Mouse (Mus musculus): Measurements from ENCODE around the gene Ptma.

DNA sequence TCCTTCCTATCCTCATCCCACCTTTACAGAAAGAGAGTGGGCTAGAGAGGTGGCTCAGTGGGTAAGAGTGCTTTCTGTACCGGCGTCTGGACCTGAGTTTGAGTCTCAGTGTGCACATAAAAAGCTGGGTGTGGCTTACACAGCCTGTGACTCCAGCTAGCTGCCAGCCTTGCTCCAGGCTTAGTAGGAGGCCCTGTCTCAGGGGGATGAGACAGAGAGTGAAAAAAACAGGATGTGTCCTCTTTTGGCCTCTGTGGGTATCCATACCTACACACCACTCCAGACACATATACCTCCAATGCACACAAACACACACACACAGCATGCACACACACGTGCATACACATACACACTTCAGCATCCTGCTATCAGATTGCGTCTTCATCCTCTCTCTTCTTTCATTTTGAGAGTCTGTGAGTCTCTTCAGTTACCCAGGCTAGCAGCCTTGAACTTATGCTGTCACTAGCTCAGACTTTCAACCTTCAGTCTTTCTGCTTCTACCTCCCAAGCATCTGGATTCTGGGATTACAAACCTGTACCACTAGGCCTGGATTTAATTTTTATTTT, 14.3 kb upstream of the Ptma start:
- TF ChIP-seq CTCF (conservative IDR thresholded peaks at IDR 0.05; ENCODE audit: low read length) = no peak
- TF ChIP-seq POU5F1 (IDR thresholded peaks at IDR 0.05; ENCODE audit: borderline replicate concordance, low read length) = no peak
